Mouse (Mus musculus) liver, embryonic 13.5 days (tissue): ENCODE results near the gene Arsa. TPM values are rescaled to one million over a fixed set of nuclear protein-coding genes. Genes with fewer than 3 reads are reported as not detected.

ENCODE experiments used
- ATAC-seq: fragments of 200-750 bp; cut with Nextera tagmentation; 2 replicates; pipeline ENCODE4 v1.8.0; 2017; ENCODE audit warnings: low read depth, mild to moderate bottlenecking, moderate number of reproducible peaks, moderate library complexity
- DNase-seq: peaks from one replicate; pipeline ENCODE4 v3.0.0; 2022
- H3K27ac ChIP-seq: fragments of 300-500 bp; sonication (generic); 2 replicates; pipeline ENCODE4 v1.5.1; 2015; ENCODE audit warnings: moderate library complexity, mild to moderate bottlenecking, inconsistent platforms
- H3K27me3 ChIP-seq: fragments of 300-500 bp; sonication (generic); 2 replicates; pipeline ENCODE4 v1.6.1; 2015; ENCODE audit warnings: mild to moderate bottlenecking, inconsistent platforms
- H3K36me3 ChIP-seq: fragments of 300-500 bp; sonication (generic); 2 replicates; pipeline ENCODE4 v1.6.1; 2015; ENCODE audit warnings: mild to moderate bottlenecking, inconsistent platforms
- H3K4me1 ChIP-seq: fragments of 300-500 bp; sonication (generic); replicated peaks from 2 replicates; pipeline ENCODE4 v1.6.1; 2015; ENCODE audit warnings: inconsistent platforms
- H3K4me2 ChIP-seq: fragments of 300-500 bp; sonication (generic); 2 replicates; pipeline ENCODE4 v1.6.1; 2015; ENCODE audit warnings: inconsistent platforms, mild to moderate bottlenecking, moderate library complexity
- H3K4me3 ChIP-seq: fragments of 300-500 bp; sonication (generic); replicated peaks from 2 replicates; pipeline ENCODE4 v1.5.1; 2015; ENCODE audit warnings: mild to moderate bottlenecking, inconsistent platforms
- H3K9ac ChIP-seq: fragments of 300-500 bp; sonication (generic); 2 replicates; pipeline ENCODE4 v1.6.1; 2015; ENCODE audit warnings: mild to moderate bottlenecking, inconsistent platforms
- H3K9me3 ChIP-seq: fragments of 300-500 bp; sonication (generic); replicated peaks from 2 replicates; pipeline ENCODE4 v1.6.1; 2016; ENCODE audit warnings: inconsistent platforms
- WGBS: fragments of 180-500 bp; shearing (Covaris S2); methylation state at CpG from one replicate; pipeline ENCODE4 v1.1.7; 2015; ENCODE audit not compliant: insufficient replicate concordance; 5-methylcytosine and 5-hydroxymethylcytosine counted together
- polyA plus RNA-seq: library from polyadenylated mRNA; unstranded; fragments of >200 nt; fragmentation: Nextera tagmentation; extraction: Ambion mirVana; gene quantifications from 2 replicates; pipeline ENCODE4 v1.2.1, GENCODE M21; 2015

The Arsa gene
- polyA plus RNA-seq, 1 experiment from 2014 or later: 4.9 TPM

DNA sequence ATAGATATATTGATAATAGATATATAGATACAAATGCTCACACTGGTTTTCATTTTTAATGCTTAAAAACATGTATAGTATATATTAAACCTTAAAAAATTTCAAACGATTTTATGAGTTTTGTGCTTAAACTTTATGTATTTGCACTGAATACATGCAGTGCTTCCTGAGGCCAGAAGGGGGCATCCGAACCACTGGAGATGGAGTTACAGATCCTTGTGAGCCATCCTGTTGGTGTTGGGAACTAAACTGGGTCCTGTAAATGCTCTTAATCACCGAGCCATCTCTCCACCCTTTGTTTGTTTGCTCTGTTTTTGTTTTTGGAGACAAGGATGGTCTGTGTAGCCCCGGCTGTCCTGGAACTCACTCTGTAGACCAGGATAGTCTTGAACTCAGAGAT is 17.7 kb upstream of the Arsa start:
- Histone ChIP-seq H3K9ac (no peak overlapping the region), H3K27me3 (peaks cover 37% of the 10 kb centered on the region), H3K4me2 (no peak overlapping the region), H3K9me3 (no peaks in the 10 kb centered on the region), H3K27ac (no peak overlapping the region), H3K4me1 (peaks cover 26% of the 10 kb centered on the region), H3K4me3 (no peak overlapping the region), H3K36me3 (no peaks in the 10 kb centered on the region)
- DNase-seq (no peak), ATAC-seq (no peak)
- 54% methylated on average over 4 of the region's 4 CpGs for WGBS

GRCm38 (mm10) chr15:89488611-89489117 is 11.4 kb upstream of the Arsa start:
- Histone ChIP-seq H3K9ac (no peak overlapping the region), H3K9me3 (no peaks in the 10 kb centered on the region), H3K4me3 (no peak overlapping the region), H3K4me2 (no peak overlapping the region), H3K4me1 (no peaks in the 10 kb centered on the region), H3K27me3 (0 out of 2 replicates have a peak, but pooled peaks cover 6% of the 10 kb centered on the region), H3K36me3 (no peaks in the 10 kb centered on the region), H3K27ac (no peak overlapping the region)
- ATAC-seq (no peak), DNase-seq (no peak)
- 38% methylated on average over 14 of the region's 14 CpGs for WGBS

GRCm38 (mm10) chr15:89488182-89488581 is 11.0 kb upstream of the Arsa start:
- ATAC-seq: no peak
- Histone ChIP-seq H3K4me2 (no peak overlapping the region), H3K9ac (no peak overlapping the region), H3K27ac (no peak overlapping the region), H3K36me3 (no peaks in the 10 kb centered on the region), H3K4me1 (no peaks in the 10 kb centered on the region), H3K9me3 (no peaks in the 10 kb centered on the region), H3K4me3 (no peak overlapping the region), H3K27me3 (0 out of 2 replicates have a peak, but pooled peaks cover 6% of the 10 kb centered on the region)
- DNase-seq: no peak
- WGBS: 41% methylated on average over 12 of the region's 12 CpGs

- H3K27me3 ChIP-seq: no peaks in the 10 kb centered on the region
- ATAC-seq: no peak
- no peaks in the 10 kb centered on the region for H3K36me3 ChIP-seq
- DNase-seq: no peak
- H3K9ac ChIP-seq: no peak overlapping the region
- H3K9me3 ChIP-seq: no peaks in the 10 kb centered on the region
- no peak overlapping the region for H3K4me2 ChIP-seq
- peaks cover 20% of the 10 kb centered on the region for H3K4me1 ChIP-seq
- 70% methylated on average over 8 of the region's 8 CpGs for WGBS
- no peak overlapping the region for H3K4me3 ChIP-seq
- H3K27ac ChIP-seq: no peak overlapping the region
These were observed 3.4 kb upstream of the Arsa start for GRCm38 (mm10) chr15:89480584-89480983.

- ATAC-seq (no peak), DNase-seq (no peak)
- Histone ChIP-seq H3K36me3 (no peaks in the 10 kb centered on the region), H3K4me1 (peaks cover 31% of the 10 kb centered on the region), H3K9ac (no peak overlapping the region), H3K4me3 (no peak overlapping the region), H3K27ac (no peak overlapping the region), H3K27me3 (no peaks in the 10 kb centered on the region), H3K4me2 (no peak overlapping the region), H3K9me3 (no peaks in the 10 kb centered on the region)
- 61% methylated on average over 3 of the region's 3 CpGs for WGBS
These were observed 1.4 kb upstream of the Arsa start for GRCm38 (mm10) chr15:89478622-89479021.

DNA sequence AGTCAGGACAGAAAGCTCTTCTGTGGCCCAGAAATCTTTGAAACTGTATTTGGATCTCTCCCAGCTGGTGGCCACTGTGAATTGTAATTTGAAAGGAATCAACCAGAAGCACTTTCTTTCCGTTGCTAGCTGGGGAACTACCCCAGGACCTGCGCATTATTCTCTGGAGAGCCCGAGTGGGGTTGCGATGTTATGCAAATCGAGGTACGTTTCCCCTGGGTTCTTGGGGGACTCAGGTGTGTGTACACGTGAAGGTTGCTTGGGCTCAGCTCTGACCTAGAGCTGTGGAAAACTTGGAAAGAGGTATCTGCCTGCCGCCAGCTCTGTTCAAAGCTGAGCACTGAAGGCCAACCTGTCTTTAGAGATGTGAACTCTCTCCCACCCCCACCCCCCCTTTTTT is 581 bp upstream of the Arsa start:
- Histone ChIP-seq H3K9me3 (no peaks in the 10 kb centered on the region), H3K27ac (no peak overlapping the region), H3K4me3 (no peak overlapping the region), H3K27me3 (no peaks in the 10 kb centered on the region), H3K4me1 (peaks cover 31% of the 10 kb centered on the region), H3K4me2 (no peak overlapping the region), H3K36me3 (no peaks in the 10 kb centered on the region), H3K9ac (no peak overlapping the region)
- DNase-seq (no peak), ATAC-seq (no peak)
- WGBS: 65% methylated on average over 8 of the region's 8 CpGs

GRCm38 (mm10) chr15:89476475-89476815 is 780 bp downstream of the Arsa start:
- H3K9me3 ChIP-seq: no peaks in the 10 kb centered on the region
- 8% methylated on average over 5 of the region's 5 CpGs for WGBS
- H3K36me3 ChIP-seq: no peaks in the 10 kb centered on the region
- no peaks in the 10 kb centered on the region for H3K27me3 ChIP-seq
- H3K4me3 ChIP-seq: peak overlapping the region; percentile 65
- H3K9ac ChIP-seq: peak overlapping the region; percentile 73
- peak overlapping the region; percentile 82 for H3K27ac ChIP-seq
- DNase-seq (no peak), ATAC-seq (no peak)
- peaks cover 31% of the 10 kb centered on the region for H3K4me1 ChIP-seq
- H3K4me2 ChIP-seq: peak overlapping the region; percentile 86

DNA sequence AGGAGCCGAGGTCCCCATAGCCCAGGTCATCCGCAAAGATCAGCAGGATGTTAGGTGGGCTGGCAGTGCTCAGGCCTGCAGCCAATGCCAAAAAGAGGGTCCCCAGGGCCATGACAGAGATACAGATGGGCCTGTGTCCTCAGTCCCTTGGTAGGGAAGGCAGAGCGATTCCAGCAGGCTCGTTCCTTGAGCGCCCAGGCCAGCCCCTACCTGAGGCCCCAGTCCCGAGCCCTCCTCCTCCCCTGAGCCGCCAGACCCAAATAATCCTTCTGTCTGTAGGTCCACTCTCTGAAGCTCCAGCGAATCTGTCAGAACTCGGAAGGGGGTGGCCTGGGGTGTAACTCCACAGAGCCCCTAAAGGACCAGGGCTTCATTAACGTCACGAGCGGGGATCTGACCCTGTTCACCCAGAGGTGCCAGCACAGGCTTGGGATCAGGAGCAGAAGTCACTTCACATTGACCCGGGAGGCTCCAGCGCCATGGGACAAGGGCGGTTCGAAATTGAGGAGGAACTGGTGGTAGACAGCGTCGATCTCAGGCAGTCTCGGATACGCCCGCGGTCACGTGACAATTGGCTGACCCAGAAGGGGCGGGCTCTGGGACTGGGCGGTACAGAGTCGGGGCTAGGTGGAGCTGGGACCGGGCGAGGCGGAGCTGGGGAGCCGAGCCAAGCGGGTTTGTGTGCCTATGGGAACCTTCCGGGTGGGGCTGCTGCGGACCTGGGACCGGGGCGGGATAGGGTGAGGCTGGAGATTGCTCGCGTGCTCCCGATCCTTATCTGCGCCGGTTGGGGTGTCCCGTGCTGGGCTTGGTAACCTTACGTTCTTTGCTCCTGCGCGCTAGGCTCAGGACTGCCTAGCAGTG is 1.4 kb downstream of the Arsa start:
- ATAC-seq (peak; percentile 97), DNase-seq (peak; percentile 94)
- Histone ChIP-seq H3K27me3 (no peaks in the 10 kb centered on the region), H3K36me3 (no peaks in the 10 kb centered on the region), H3K27ac (peak overlapping the region; percentile 82), H3K9ac (peak overlapping the region; percentile 73), H3K4me3 (peak overlapping the region; percentile 65), H3K9me3 (no peaks in the 10 kb centered on the region), H3K4me2 (peak overlapping the region; percentile 86), H3K4me1 (peaks cover 31% of the 10 kb centered on the region)
- 8% methylated on average over 44 of the region's 44 CpGs for WGBS

- Histone ChIP-seq H3K9ac (peak overlapping the region; percentile 73; the same call in 1 of the 2 replicates), H3K27ac (no peak overlapping the region), H3K4me3 (peak overlapping the region; percentile 65), H3K36me3 (no peaks in the 10 kb centered on the region), H3K4me2 (peak overlapping the region; percentile 86), H3K9me3 (no peaks in the 10 kb centered on the region), H3K27me3 (no peaks in the 10 kb centered on the region), H3K4me1 (peaks cover 31% of the 10 kb centered on the region)
- ATAC-seq (no peak), DNase-seq (no peak)
- WGBS: 39% methylated on average over 7 of the region's 7 CpGs
These were observed 2.0 kb downstream of the Arsa start for GRCm38 (mm10) chr15:89475293-89475600.

DNA sequence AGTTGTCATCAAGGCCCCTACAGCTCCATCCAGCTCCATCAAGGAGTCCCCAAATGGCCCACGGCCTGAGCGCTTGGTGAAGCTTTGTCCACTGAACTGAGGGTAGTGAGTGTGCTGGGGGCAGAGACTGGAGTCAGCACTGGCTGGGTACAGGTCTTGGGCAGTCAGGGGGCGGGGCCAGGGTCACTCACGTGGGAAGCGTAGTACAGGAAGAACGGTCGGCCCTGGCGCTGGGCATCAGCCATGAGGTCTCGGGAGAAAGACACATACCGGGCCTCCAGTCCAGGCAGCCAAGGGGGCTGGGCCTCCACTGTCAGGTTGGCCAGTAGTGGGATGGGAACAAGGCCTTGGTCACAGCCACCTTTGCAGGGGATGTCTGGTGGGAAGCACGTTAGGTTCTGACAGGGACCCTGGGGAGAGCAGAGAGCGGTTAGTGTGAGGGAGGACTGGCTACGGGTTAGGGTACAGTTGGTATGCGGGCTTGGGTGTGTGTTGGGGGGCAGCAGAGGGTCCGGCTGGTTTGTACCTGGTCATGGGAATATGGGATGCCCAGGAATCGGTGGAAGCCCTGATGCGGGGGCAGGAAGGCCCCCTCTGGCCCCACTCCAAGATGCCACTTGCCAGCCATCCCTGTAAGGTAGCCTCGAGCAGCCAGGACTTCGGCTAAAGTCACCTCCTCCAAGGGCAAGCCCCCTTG is 2.5 kb downstream of the Arsa start:
- Histone ChIP-seq H3K36me3 (no peaks in the 10 kb centered on the region), H3K4me1 (peaks cover 31% of the 10 kb centered on the region), H3K4me2 (peak overlapping the region; percentile 86), H3K4me3 (no peak overlapping the region), H3K9ac (no peak overlapping the region), H3K27ac (no peak overlapping the region), H3K27me3 (no peaks in the 10 kb centered on the region), H3K9me3 (no peaks in the 10 kb centered on the region)
- 84% methylated on average over 19 of the region's 19 CpGs for WGBS
- no peak for ATAC-seq
- no peak for DNase-seq

- Histone ChIP-seq H3K9ac (no peak overlapping the region), H3K36me3 (no peaks in the 10 kb centered on the region), H3K4me3 (no peak overlapping the region), H3K9me3 (no peaks in the 10 kb centered on the region), H3K4me1 (peaks cover 31% of the 10 kb centered on the region), H3K27ac (no peak overlapping the region), H3K27me3 (no peaks in the 10 kb centered on the region), H3K4me2 (no peak overlapping the region)
- DNase-seq (no peak), ATAC-seq (no peak)
- 84% methylated on average over 8 of the region's 8 CpGs for WGBS
These were observed 3.3 kb downstream of the Arsa start for GRCm38 (mm10) chr15:89473921-89474320.
